Mouse (Mus musculus): ENCODE measurements around the gene Appl2.

- TF ChIP-seq CTCF (IDR thresholded peaks at IDR 0.05) (no peak), EP300 (IDR thresholded peaks at IDR 0.05) (0 out of 2 replicates have a peak, but pooled peaks have one; percentile 11)
Measured at GRCm38 (mm10) chr10:83644865-83645715, 3.4 kb downstream of the Appl2 start.
